Mouse (Mus musculus) ZHBTc4 (cell line): ENCODE measurements at regions not wholly inside any gene's neighbourhood (a gene's known extent, or its start where the extent isn't known, plus 50 kb on each side); places are given as distances from the start of the nearest gene placed in this dataset.

Experiments used
- DNase-seq: peaks from one replicate; pipeline ENCODE4 v3.0.0-alpha.2; 2011; ENCODE audit warnings: low read depth, low spot score

- DNase-seq: no peak
Measured at GRCm38 (mm10) chr1:169439621-169440020, 91.6 kb downstream of the Nuf2 start.

- peak; percentile 59 for DNase-seq
Measured at GRCm38 (mm10) chr1:169438006-169438405, 93.3 kb downstream of the Nuf2 start.

- no peak for DNase-seq
Measured at GRCm38 (mm10) chr1:169422408-169422807, 108.9 kb downstream of the Nuf2 start.

- DNase-seq: no peak
Measured at GRCm38 (mm10) chr1:169421671-169422070, 109.6 kb downstream of the Nuf2 start.

GRCm38 (mm10) chr1:169418665-169419045 lies 112.6 kb downstream of the Nuf2 start:
- no peak for DNase-seq

GRCm38 (mm10) chr1:169417979-169418664 lies 113.1 kb downstream of the Nuf2 start:
- no peak for DNase-seq

- DNase-seq: no peak
Measured at GRCm38 (mm10) chr1:169416701-169417100, 114.6 kb downstream of the Nuf2 start.

GRCm38 (mm10) chr1:169408120-169408519 lies 123.1 kb downstream of the Nuf2 start:
- DNase-seq: no peak

- DNase-seq: no peak
Measured at GRCm38 (mm10) chr1:169400841-169401240, 130.4 kb downstream of the Nuf2 start.

GRCm38 (mm10) chr1:169397371-169397770 lies 133.9 kb downstream of the Nuf2 start:
- DNase-seq: no peak

GRCm38 (mm10) chr1:169387056-169387455 lies 144.2 kb downstream of the Nuf2 start:
- no peak for DNase-seq

GRCm38 (mm10) chr1:169385740-169386424 lies 145.4 kb downstream of the Nuf2 start:
- DNase-seq: no peak

GRCm38 (mm10) chr1:169374686-169375085 lies 156.6 kb downstream of the Nuf2 start:
- no peak for DNase-seq

GRCm38 (mm10) chr1:169368758-169369157 lies 162.5 kb downstream of the Nuf2 start:
- DNase-seq: no peak

GRCm38 (mm10) chr1:169367772-169368501 lies 163.3 kb downstream of the Nuf2 start:
- peak; percentile 6 for DNase-seq

- no peak for DNase-seq
Measured at GRCm38 (mm10) chr1:169367316-169367715, 163.9 kb downstream of the Nuf2 start.

- no peak for DNase-seq
Measured at GRCm38 (mm10) chr1:169362564-169362963, 168.7 kb downstream of the Nuf2 start.

- no peak for DNase-seq
Measured at GRCm38 (mm10) chr1:169357652-169358241, 173.5 kb downstream of the Nuf2 start.

GRCm38 (mm10) chr1:169354021-169354420 lies 177.2 kb downstream of the Nuf2 start:
- DNase-seq: peak; percentile 5

- no peak for DNase-seq
Measured at GRCm38 (mm10) chr1:169347692-169348091, 183.6 kb downstream of the Nuf2 start.

GRCm38 (mm10) chr1:169346876-169347275 lies 184.4 kb downstream of the Nuf2 start:
- DNase-seq: no peak

GRCm38 (mm10) chr1:169341131-169341530 lies 190.1 kb downstream of the Nuf2 start:
- DNase-seq: no peak
